Mouse (Mus musculus) frontal cortex, postnatal 25 days (tissue): ENCODE results near the gene Fibcd1.

ENCODE experiments used
- DNase-seq, 2 experiments: peaks; one replicate each; pipeline ENCODE4 v3.0.0; 2022; ENCODE audit warnings: low spot score in 2 of 2

Fibcd1 gene

DNA sequence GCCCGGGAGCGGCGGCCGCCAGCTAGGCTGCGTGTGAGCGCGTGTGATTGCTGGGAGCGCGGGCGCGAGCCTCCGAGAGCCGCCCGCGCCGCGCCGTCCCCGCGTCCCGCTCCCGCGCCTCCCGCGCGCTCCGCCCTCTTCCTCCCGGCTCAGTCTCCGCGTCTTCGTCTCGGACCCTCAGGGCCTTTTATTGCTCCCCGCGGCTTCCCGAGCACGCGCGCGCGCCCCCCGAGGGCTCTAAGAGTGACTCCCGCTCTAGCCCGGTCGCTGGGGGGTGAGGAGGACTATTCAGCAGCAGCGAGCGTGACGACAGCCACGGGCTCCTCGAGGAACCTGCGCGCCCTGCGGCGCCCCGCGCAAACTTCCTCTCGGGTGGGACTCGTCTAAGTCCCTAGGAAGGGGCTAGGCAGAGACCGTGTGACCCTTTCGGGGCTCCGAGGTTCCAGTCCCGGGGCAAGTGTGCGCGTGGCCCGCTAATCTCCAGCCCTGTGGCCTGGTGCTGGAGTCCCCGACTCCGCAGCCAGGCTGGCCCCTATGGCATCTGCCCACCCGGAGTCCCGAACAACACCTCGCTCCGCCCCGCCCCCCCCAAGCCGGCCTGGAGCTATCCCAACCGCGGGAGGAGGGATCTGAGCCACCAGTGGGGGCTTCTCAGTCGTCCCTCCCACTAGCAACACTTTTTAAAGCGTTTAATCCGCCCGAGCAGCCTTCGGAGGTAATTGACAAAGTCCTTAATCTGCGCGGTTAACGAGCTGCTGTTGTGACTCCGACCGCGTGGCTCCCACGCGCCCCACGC is at the start of gene Fibcd1:
Gene Fibcd1, minus strand, starts transcription at position 110 of the 796 bp plus-strand sequence.
- DNase-seq, result no peak

GRCm38 (mm10) chr2:31894221-31894870 is 48.5 kb upstream of the Fibcd1 start:
- DNase-seq, result no peak

GRCm38 (mm10) chr2:31893110-31893669 is 47.4 kb upstream of the Fibcd1 start:
- DNase-seq, result no peak

GRCm38 (mm10) chr2:31891219-31891618 is 45.4 kb upstream of the Fibcd1 start:
- DNase-seq, result no peak

GRCm38 (mm10) chr2:31888871-31889270 is 43.1 kb upstream of the Fibcd1 start:
- DNase-seq, result no peak

DNA sequence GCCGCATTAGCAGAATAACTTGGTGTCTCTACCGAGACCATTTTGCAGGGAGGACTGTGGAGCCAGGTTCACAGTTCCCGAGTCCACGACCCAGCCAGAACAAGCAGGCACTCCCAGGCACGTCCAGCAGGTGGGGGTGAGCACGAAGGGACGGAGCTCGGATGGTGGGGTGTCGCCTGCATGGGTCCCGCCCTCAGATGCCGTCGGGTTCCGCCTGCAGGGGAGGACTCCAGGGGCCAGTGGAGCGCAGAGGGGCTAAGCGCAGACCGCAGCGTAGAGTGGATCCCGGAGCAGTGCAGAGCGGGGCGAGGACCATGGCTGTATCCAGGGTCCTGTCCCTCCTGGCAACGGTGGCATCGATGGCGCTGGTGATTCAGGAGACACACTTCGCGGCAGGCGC is 41.2 kb upstream of the Fibcd1 start, which contains the start of gene Lamc3:
Gene Lamc3, plus strand, starts transcription at position 262 of the 400 bp plus-strand sequence.
- no peak for DNase-seq

GRCm38 (mm10) chr2:31884806-31885205 is 39.0 kb upstream of the Fibcd1 start:
- peak; percentile 28 to 45 for DNase-seq

DNA sequence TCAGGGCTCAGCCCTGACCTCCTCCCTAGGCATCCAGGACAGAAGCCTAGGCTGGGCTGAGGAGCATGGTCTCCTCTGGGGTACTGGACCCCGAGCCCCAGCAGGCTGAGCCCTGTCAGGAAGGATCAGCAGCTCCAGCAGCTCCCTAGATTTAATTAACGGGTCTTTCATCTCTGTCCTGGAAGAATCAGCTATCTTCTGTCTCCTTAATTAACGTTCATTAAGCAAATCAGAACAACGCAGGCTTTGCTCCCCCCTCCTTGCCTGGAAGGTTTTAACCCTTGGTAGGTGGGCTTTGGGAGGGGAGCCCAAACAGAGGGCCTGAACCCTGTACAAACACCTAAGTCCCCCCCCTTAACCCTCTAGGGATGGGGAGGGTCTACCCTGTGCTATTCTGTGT is 37.3 kb upstream of the Fibcd1 start:
- DNase-seq, result no peak

DNA sequence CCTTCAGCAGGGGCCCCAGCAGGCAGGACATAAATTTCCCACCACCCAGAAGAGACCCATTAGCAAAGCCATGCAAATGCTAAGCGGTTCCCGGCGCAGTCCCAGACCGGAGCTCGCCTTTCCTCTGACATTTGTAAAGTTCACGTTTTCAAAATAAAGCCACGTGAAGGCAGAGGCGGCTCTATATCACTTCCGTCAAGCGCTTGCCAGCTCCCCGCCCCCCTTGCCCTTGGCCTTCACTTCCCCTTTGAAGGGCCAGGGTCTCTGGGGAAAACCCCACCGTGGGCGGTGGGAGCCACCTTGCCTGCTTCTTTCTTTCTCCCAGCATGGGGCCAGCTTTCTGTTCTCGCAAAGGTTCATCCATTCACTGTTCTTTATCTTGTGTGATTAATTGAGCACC is 35.1 kb upstream of the Fibcd1 start:
- DNase-seq, result no peak

GRCm38 (mm10) chr2:31878610-31879009 is 32.8 kb upstream of the Fibcd1 start:
- DNase-seq, result no peak

GRCm38 (mm10) chr2:31876446-31876845 is 30.6 kb upstream of the Fibcd1 start:
- no peak for DNase-seq

DNA sequence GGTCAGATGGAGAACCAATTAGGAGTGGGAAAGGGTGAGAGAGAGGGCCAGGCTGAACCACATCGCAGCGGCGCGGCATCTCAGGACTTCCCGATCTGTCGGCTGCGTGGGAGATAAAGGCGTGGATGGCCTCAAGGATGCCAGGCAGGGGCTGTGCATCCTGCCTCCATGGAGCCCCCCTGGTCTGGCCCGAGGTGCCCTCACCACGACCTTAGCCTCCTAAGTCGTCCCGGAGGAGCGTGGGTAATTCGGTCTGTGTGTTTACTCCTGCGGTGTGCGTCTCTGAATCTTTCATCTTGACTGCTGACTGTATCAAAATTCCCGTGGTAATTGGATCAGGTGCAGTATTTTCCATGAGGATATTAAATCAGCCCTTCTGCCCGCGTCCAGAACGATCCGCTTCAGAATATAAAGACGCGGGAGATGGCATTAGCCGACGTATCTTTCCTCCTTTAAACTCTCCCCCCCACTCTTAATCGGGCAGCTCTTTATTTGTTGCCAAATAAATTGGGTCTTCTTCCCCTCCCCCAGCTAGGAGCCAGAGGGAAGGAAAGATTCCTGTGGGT is 28.6 kb upstream of the Fibcd1 start:
- no peak for DNase-seq

DNA sequence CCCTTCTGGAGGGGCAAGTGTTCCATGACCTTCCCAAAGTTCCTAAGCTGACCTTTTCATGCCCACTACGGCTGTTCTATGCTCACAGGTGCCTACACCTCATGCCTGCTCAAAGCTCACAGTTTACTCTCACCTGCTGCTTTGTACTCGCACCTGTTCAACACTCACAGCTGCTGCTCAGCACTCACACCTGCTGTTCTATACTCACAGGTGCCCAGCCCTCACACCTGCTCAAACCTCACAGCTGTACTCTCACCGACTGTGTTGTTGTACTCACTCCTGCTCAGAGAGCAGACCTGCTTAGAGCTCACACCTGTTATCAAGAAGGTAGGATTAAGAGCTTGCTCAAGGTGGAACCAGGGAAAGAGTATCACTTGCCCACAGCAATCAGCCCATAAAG is 24.9 kb upstream of the Fibcd1 start:
- no peak for DNase-seq

- no peak for DNase-seq
These were observed 23.9 kb upstream of the Fibcd1 start for GRCm38 (mm10) chr2:31869692-31870091.

- DNase-seq, result no peak
These were observed 22.8 kb upstream of the Fibcd1 start for GRCm38 (mm10) chr2:31868538-31869164.

- DNase-seq, result no peak
These were observed 22.1 kb upstream of the Fibcd1 start for GRCm38 (mm10) chr2:31867773-31868537.

DNA sequence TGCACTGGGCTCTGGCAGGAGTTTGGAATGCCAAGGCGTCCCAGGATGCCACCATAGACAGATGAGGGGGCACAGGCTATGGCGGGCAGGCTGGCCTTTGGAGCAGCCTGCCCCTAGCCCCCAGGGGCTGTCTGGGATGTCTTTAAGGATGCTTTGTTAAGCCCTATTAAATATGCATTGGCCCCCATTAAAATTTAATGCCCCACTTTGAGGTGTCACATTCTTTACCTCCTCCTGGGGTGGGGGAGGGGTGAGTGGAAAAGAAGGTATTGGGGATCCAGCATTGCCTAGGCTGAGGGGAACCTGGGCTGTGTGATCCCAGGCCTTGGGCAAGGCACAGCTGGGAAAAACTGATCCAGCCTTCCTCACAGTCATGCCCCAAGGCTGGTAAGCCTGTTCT is 20.0 kb upstream of the Fibcd1 start:
- DNase-seq, result no peak

DNA sequence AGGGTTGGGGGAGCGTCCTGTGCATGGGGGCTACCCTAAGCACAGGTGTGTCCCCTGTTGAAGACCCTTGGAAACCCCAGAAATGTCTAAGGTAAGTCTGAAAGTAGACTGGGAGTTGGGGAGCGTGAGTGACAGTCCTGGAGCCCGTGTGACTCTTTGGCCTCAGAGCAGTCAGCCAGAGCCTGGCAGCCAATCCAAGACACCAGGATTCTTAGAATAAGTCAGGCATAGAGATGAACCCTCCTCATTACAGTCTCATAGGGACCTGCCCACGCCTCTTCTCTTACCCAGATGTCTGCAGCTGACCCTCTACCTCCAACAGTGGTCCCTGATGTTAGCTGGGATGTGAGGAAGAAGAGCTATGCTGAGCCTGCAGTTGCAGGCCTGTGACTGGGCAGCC is 19.5 kb upstream of the Fibcd1 start:
- no peak for DNase-seq

DNA sequence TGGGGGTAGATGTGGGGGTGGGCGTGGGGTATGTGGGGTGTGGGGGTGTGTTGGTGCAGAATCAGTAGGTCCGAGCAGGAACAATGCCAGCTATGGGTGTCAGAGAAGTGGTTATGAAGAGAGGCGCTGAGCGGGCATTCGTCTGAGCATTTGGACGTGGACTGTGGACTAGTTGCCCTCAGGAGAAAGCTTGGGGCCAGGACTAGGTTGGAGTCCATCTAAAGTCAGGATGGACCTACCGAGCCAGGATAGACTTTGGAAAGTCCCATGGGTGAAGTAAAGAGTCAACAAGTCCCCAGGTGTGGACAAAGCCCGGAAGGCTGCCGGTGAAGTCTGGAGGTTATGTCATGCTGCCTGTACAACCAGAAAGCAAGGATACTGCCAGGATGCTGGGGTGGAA is 19.1 kb upstream of the Fibcd1 start:
- no peak for DNase-seq

- DNase-seq, result no peak
These were observed 18.0 kb upstream of the Fibcd1 start for GRCm38 (mm10) chr2:31863766-31864165.

DNA sequence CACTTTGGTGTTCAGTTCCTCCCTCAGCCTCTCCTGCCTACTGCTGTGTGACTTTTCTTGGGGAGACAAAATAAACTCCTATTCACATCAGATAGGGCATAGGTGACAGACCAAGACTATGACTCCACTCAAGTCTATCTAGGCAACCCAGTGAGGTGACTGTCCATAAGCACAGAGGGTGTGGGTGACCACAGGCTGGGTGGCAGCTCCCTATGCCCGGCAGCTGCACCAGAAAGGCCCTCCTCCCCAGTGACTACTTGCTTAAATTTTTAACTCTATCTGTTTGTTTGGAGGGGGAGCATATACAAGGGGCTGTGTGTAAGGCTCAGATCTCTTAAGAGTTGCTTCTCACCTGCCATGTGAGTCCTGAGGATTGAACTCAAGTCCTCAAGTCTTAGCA is 17.1 kb upstream of the Fibcd1 start:
- no peak for DNase-seq
